Mouse (Mus musculus) midbrain, embryonic 16.5 days (tissue): ENCODE results near the gene Usp28. TPM values are rescaled to one million over a fixed set of nuclear protein-coding genes. Genes with fewer than 3 reads are reported as not detected.

ENCODE experiments used
- ATAC-seq: fragments of 200-750 bp; cut with Nextera tagmentation; 2 replicates; pipeline ENCODE4 v1.8.0; 2017; ENCODE audit warnings: moderate TSS enrichment
- H3K27ac ChIP-seq: fragments of 300-500 bp; sonication (generic); 2 replicates; pipeline ENCODE4 v1.5.1; 2014; ENCODE audit warnings: mild to moderate bottlenecking, low read length, mixed read lengths
- H3K27me3 ChIP-seq: fragments of 300-500 bp; sonication (generic); 2 replicates; pipeline ENCODE4 v1.6.1; 2014; ENCODE audit warnings: low read depth, low read length, mixed read lengths; ENCODE audit not compliant: control insufficient read depth, insufficient read depth
- H3K36me3 ChIP-seq: fragments of 300-500 bp; sonication (generic); 2 replicates; pipeline ENCODE4 v1.6.1; 2014; ENCODE audit warnings: mild to moderate bottlenecking, low read length, moderate library complexity, mixed read lengths; ENCODE audit not compliant: control insufficient read depth, insufficient read depth
- H3K4me1 ChIP-seq: fragments of 300-500 bp; sonication (generic); 2 replicates; pipeline ENCODE4 v1.6.1; 2014; ENCODE audit warnings: mild to moderate bottlenecking, low read length, mixed read lengths; ENCODE audit not compliant: control insufficient read depth, insufficient read depth
- H3K4me2 ChIP-seq: fragments of 300-500 bp; sonication (generic); 2 replicates; pipeline ENCODE4 v1.6.1; 2014; ENCODE audit warnings: mild to moderate bottlenecking, low read length, mixed read lengths
- H3K4me3 ChIP-seq: fragments of 300-500 bp; sonication (generic); 2 replicates; pipeline ENCODE4 v1.5.1; 2014; ENCODE audit warnings: low read depth, mild to moderate bottlenecking, low read length, moderate library complexity, mixed read lengths
- H3K9ac ChIP-seq: fragments of 300-500 bp; sonication (generic); 2 replicates; pipeline ENCODE4 v1.6.1; 2014; ENCODE audit warnings: low read depth, low read length, mixed read lengths
- H3K9me3 ChIP-seq: fragments of 300-500 bp; sonication (generic); replicated peaks from 2 replicates; pipeline ENCODE4 v1.6.1; 2014; ENCODE audit warnings: mild to moderate bottlenecking, low read length, mixed read lengths; ENCODE audit not compliant: control insufficient read depth, poor library complexity, severe bottlenecking
- WGBS: fragments of 180-500 bp; shearing (Covaris S2); extraction: QIAGEN DNeasy Blood & Tissue Kit; methylation state at CpG from one replicate; pipeline ENCODE4 v1.1.7; 2014; 5-methylcytosine and 5-hydroxymethylcytosine counted together
- polyA plus RNA-seq: library from polyadenylated mRNA; unstranded; fragments of >200 nt; fragmentation: Nextera tagmentation; extraction: Ambion mirVana; gene quantifications from 2 replicates; pipeline ENCODE4 v1.2.1, GENCODE M21; 2015

Gene Usp28
- polyA plus RNA-seq, 1 experiment from 2014 or later: 27.3 TPM

GRCm38 (mm10) chr9:48995735-48996134 is 10.6 kb downstream of the Usp28 start:
- no peak for ATAC-seq
- no peak overlapping the region for H3K4me3 ChIP-seq
- H3K9me3 ChIP-seq: no peaks in the 10 kb centered on the region
- H3K4me1 ChIP-seq: no peaks in the 10 kb centered on the region
- WGBS: 100% methylated on average over 1 of the region's 1 CpGs
- peaks cover 10% of the 10 kb centered on the region; the same call in 1 of the 2 replicates for H3K36me3 ChIP-seq
- no peak overlapping the region for H3K9ac ChIP-seq
- H3K27me3 ChIP-seq: no peaks in the 10 kb centered on the region
- H3K4me2 ChIP-seq: no peak overlapping the region
- no peak overlapping the region for H3K27ac ChIP-seq

- H3K36me3 ChIP-seq: peaks cover 18% of the 10 kb centered on the region
- H3K4me3 ChIP-seq: no peak overlapping the region
- 90% methylated on average over 6 of the region's 6 CpGs for WGBS
- H3K27me3 ChIP-seq: no peaks in the 10 kb centered on the region
- ATAC-seq: no peak
- H3K4me1 ChIP-seq: no peaks in the 10 kb centered on the region
- H3K4me2 ChIP-seq: no peak overlapping the region
- no peaks in the 10 kb centered on the region for H3K9me3 ChIP-seq
- no peak overlapping the region for H3K27ac ChIP-seq
- no peak overlapping the region for H3K9ac ChIP-seq
Measured at GRCm38 (mm10) chr9:48999256-48999655, 14.1 kb downstream of the Usp28 start.

GRCm38 (mm10) chr9:49015824-49016223 is 30.6 kb downstream of the Usp28 start:
- Histone ChIP-seq H3K27me3 (no peaks in the 10 kb centered on the region), H3K4me3 (no peak overlapping the region), H3K4me2 (no peak overlapping the region), H3K4me1 (no peaks in the 10 kb centered on the region), H3K36me3 (peaks cover 17% of the 10 kb centered on the region), H3K27ac (no peak overlapping the region), H3K9ac (no peak overlapping the region), H3K9me3 (no peaks in the 10 kb centered on the region)
- 80% methylated on average over 7 of the region's 7 CpGs for WGBS
- ATAC-seq: no peak

- Histone ChIP-seq H3K4me2 (no peak overlapping the region), H3K27ac (no peak overlapping the region), H3K9me3 (no peaks in the 10 kb centered on the region), H3K4me3 (no peak overlapping the region), H3K27me3 (no peaks in the 10 kb centered on the region), H3K9ac (no peak overlapping the region), H3K36me3 (peaks cover 3% of the 10 kb centered on the region; the same call in 1 of the 2 replicates), H3K4me1 (no peaks in the 10 kb centered on the region)
- ATAC-seq: no peak
- 97% methylated on average over 5 of the region's 5 CpGs for WGBS
Measured at GRCm38 (mm10) chr9:49021289-49021688, 36.1 kb downstream of the Usp28 start.

- H3K4me2 ChIP-seq: no peak overlapping the region
- no peak overlapping the region for H3K9ac ChIP-seq
- no peaks in the 10 kb centered on the region for H3K9me3 ChIP-seq
- ATAC-seq: no peak
- H3K27ac ChIP-seq: no peak overlapping the region
- no peak overlapping the region for H3K4me3 ChIP-seq
- WGBS: 88% methylated on average over 5 of the region's 5 CpGs
- H3K27me3 ChIP-seq: no peaks in the 10 kb centered on the region
- H3K4me1 ChIP-seq: no peaks in the 10 kb centered on the region
- peaks cover 14% of the 10 kb centered on the region for H3K36me3 ChIP-seq
Measured at GRCm38 (mm10) chr9:49023956-49024355, 38.8 kb downstream of the Usp28 start.

DNA sequence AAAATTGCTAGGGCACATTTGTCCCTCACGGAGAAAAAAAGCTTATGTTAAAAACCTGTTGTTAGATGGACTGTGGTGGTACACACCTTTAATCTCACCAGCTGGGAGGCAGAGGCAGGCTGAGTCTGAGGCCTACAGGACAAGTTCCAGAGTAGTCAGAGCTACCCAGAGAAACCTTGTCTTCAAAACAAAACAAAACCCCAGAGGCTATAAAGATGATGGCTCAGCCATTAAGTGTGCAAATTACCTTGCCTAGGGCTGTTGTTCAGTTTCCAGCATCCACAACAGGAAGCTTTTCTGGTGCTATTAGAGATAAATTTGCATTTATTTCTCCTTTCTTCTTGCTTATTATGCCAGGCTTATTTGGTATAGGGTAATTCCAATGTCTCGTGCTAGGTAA is 39.4 kb downstream of the Usp28 start:
- H3K27ac ChIP-seq: no peak overlapping the region
- no peak overlapping the region for H3K4me2 ChIP-seq
- H3K9ac ChIP-seq: no peak overlapping the region
- H3K36me3 ChIP-seq: peaks cover 16% of the 10 kb centered on the region
- H3K4me1 ChIP-seq: no peaks in the 10 kb centered on the region
- ATAC-seq: no peak
- H3K4me3 ChIP-seq: no peak overlapping the region
- H3K9me3 ChIP-seq: no peaks in the 10 kb centered on the region
- WGBS: 97% methylated on average over 2 of the region's 2 CpGs
- no peaks in the 10 kb centered on the region for H3K27me3 ChIP-seq

GRCm38 (mm10) chr9:49034764-49035163 is 49.6 kb downstream of the Usp28 start:
- Histone ChIP-seq H3K27ac (no peak overlapping the region), H3K4me1 (no peaks in the 10 kb centered on the region), H3K4me3 (no peak overlapping the region), H3K27me3 (no peaks in the 10 kb centered on the region), H3K9ac (no peak overlapping the region), H3K36me3 (peaks cover 34% of the 10 kb centered on the region), H3K4me2 (no peak overlapping the region), H3K9me3 (no peaks in the 10 kb centered on the region)
- no peak for ATAC-seq
- 100% methylated on average over 4 of the region's 4 CpGs for WGBS

DNA sequence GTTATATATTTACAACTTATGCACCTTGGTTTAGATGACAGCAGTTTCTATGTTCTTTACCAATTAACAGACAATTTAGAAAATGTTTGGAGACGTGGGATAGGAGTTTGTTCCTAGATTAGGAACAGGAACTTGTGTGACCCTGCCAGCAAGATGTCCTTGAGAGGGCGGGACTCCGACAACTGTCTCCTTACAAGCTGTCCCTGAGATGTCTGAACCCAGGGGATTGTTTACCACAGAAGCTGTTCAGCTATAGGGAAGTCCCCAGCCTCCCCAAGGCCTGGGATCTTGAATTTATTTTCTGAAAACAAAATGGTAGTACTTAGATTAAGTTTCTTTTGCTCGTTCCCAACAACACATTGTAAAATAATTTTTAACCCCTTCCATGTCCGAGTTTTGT is 65.7 kb downstream of the Usp28 start:
- Histone ChIP-seq H3K36me3 (no peaks in the 10 kb centered on the region), H3K4me2 (no peak overlapping the region), H3K27ac (no peak overlapping the region), H3K4me1 (peaks cover 5% of the 10 kb centered on the region; the same call in 1 of the 2 replicates), H3K9ac (no peak overlapping the region), H3K9me3 (no peaks in the 10 kb centered on the region), H3K4me3 (no peak overlapping the region), H3K27me3 (no peaks in the 10 kb centered on the region)
- WGBS: 78% methylated on average over 5 of the region's 5 CpGs
- ATAC-seq: no peak

DNA sequence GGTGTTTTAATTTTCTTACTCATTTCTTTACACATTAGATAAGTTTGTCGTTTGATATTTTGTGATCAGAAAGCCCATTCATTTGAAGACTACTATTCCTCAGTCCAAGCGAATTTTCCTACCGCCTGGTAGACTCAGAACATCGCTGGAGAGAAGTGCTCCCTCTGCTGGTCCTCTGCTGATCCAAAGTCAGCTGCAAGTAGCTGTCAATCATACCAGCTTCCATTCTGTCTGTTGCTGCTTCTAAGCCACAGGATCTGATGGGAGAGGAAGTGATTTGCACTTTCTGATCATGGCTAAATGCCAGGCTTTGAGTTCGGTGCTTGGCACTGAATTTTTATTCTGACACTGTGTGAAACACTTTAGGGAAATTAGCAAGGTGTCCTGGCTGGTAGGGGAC is 66.2 kb downstream of the Usp28 start:
- Histone ChIP-seq H3K9me3 (no peaks in the 10 kb centered on the region), H3K4me1 (peaks cover 9% of the 10 kb centered on the region), H3K36me3 (no peaks in the 10 kb centered on the region), H3K9ac (no peak overlapping the region), H3K4me3 (no peak overlapping the region), H3K27ac (no peak overlapping the region), H3K27me3 (no peaks in the 10 kb centered on the region), H3K4me2 (no peak overlapping the region)
- 10% methylated on average over 5 of the region's 5 CpGs for WGBS
- no peak for ATAC-seq

DNA sequence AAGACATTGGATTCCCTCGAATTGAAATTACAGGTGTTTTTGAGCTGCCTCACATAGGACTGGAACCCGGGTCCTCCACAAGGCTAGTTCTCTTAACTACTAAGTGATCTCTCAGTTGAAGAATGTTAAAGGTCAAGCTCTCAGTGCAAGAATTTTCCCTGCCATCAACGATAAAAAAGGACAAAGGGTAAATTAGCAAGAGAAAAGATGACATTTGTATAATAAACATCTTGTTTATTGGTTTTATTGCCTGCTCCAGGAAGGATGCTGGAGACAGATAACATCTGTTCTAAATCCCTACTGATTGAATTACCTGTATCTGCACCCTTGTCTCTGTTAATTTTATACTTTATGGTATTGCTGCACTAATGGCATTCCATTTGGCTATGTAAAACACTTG is 68.9 kb downstream of the Usp28 start:
- H3K4me2 ChIP-seq: no peak overlapping the region
- ATAC-seq: no peak
- no peak overlapping the region for H3K9ac ChIP-seq
- H3K4me1 ChIP-seq: peaks cover 14% of the 10 kb centered on the region
- H3K27me3 ChIP-seq: no peaks in the 10 kb centered on the region
- 86% methylated on average over 3 of the region's 3 CpGs for WGBS
- H3K36me3 ChIP-seq: no peaks in the 10 kb centered on the region
- H3K27ac ChIP-seq: no peak overlapping the region
- H3K4me3 ChIP-seq: no peak overlapping the region
- H3K9me3 ChIP-seq: no peaks in the 10 kb centered on the region
